Mouse (Mus musculus): ENCODE data around the gene Gpx1. TPM values are rescaled to one million over a fixed set of nuclear protein-coding genes. Genes with fewer than 3 reads are reported as not detected.

Gene Gpx1
- polyA plus RNA-seq, 1 experiment from 2014 or later = 474 TPM

GRCm38 (mm10) chr9:108381382-108381781 is 42.7 kb downstream of the Gpx1 start:
- Histone ChIP-seq H3K36me3 (peaks cover 96% of the 10 kb centered on the region), H3K9ac (replicated peaks) (no peak overlapping the region), H3K4me3 (replicated peaks) (no peak overlapping the region), H3K27me3 (no peaks in the 10 kb centered on the region), H3K4me2 (replicated peaks) (no peak overlapping the region), H3K9me3 (no peaks in the 10 kb centered on the region), H3K4me1 (replicated peaks) (no peaks in the 10 kb centered on the region), H3K27ac (no peak overlapping the region)
- 96% methylated on average over 9 of the region's 9 CpGs for WGBS
- no peak for ATAC-seq

- WGBS = 89% methylated on average over 7 of the region's 7 CpGs
- no peak for ATAC-seq
- H3K9me3 ChIP-seq = no peaks in the 10 kb centered on the region
- no peak overlapping the region for H3K4me2 ChIP-seq (replicated peaks)
- H3K27me3 ChIP-seq = no peaks in the 10 kb centered on the region
- H3K9ac ChIP-seq (replicated peaks) = no peak overlapping the region
- H3K4me1 ChIP-seq (replicated peaks) = no peaks in the 10 kb centered on the region
- no peak overlapping the region for H3K4me3 ChIP-seq (replicated peaks)
- no peak overlapping the region for H3K27ac ChIP-seq
- peaks cover 95% of the 10 kb centered on the region for H3K36me3 ChIP-seq
These were observed 46.3 kb downstream of the Gpx1 start for GRCm38 (mm10) chr9:108385006-108385405.

- Histone ChIP-seq H3K27me3 (no peaks in the 10 kb centered on the region), H3K36me3 (peaks cover 92% of the 10 kb centered on the region), H3K4me1 (replicated peaks) (no peaks in the 10 kb centered on the region), H3K9ac (replicated peaks) (no peak overlapping the region), H3K4me3 (replicated peaks) (no peak overlapping the region), H3K4me2 (replicated peaks) (no peak overlapping the region), H3K27ac (no peak overlapping the region), H3K9me3 (no peaks in the 10 kb centered on the region)
- ATAC-seq = no peak
- WGBS = 94% methylated on average over 4 of the region's 4 CpGs
These were observed 48.1 kb downstream of the Gpx1 start for GRCm38 (mm10) chr9:108386816-108387215.

GRCm38 (mm10) chr9:108388601-108389000 is 49.9 kb downstream of the Gpx1 start:
- Histone ChIP-seq H3K4me1 (replicated peaks) (no peaks in the 10 kb centered on the region), H3K4me3 (replicated peaks) (no peak overlapping the region), H3K27me3 (no peaks in the 10 kb centered on the region), H3K27ac (no peak overlapping the region), H3K36me3 (peaks cover 92% of the 10 kb centered on the region), H3K4me2 (replicated peaks) (no peak overlapping the region), H3K9me3 (no peaks in the 10 kb centered on the region), H3K9ac (replicated peaks) (no peak overlapping the region)
- ATAC-seq = no peak
- WGBS = 91% methylated on average over 10 of the region's 10 CpGs

GRCm38 (mm10) chr9:108389220-108389619 is 50.5 kb downstream of the Gpx1 start:
- ATAC-seq = no peak
- H3K27ac ChIP-seq = no peak overlapping the region
- no peaks in the 10 kb centered on the region for H3K9me3 ChIP-seq
- no peak overlapping the region for H3K4me3 ChIP-seq (replicated peaks)
- H3K36me3 ChIP-seq = peaks cover 92% of the 10 kb centered on the region
- no peak overlapping the region for H3K4me2 ChIP-seq (replicated peaks)
- no peak overlapping the region for H3K9ac ChIP-seq (replicated peaks)
- no peaks in the 10 kb centered on the region for H3K4me1 ChIP-seq (replicated peaks)
- H3K27me3 ChIP-seq = no peaks in the 10 kb centered on the region
- WGBS = 92% methylated on average over 6 of the region's 6 CpGs

Other genes starting within 250 kb of the Gpx1 start
- 56.3 and 62.5 TPM in 2 replicates for gene Apeh, start 244.3 kb upstream of the Gpx1 start, polyA plus RNA-seq (2015; fragmentation: Nextera tagmentation; extraction: Ambion mirVana)
- 7.1 and 8.0 TPM in 2 replicates for gene Bsn, start 148.5 kb upstream of the Gpx1 start, polyA plus RNA-seq (2015; fragmentation: Nextera tagmentation; extraction: Ambion mirVana)
- 50.5 and 57.8 TPM in 2 replicates for gene Dag1, start 74.9 kb upstream of the Gpx1 start, polyA plus RNA-seq (2015; fragmentation: Nextera tagmentation; extraction: Ambion mirVana)
- gene Nicn1, start 48.5 kb upstream of the Gpx1 start, polyA plus RNA-seq (2015; fragmentation: Nextera tagmentation; extraction: Ambion mirVana) = 118 TPM in 2 replicates
- gene Amt, start 42.0 kb upstream of the Gpx1 start, polyA plus RNA-seq (2015; fragmentation: Nextera tagmentation; extraction: Ambion mirVana) = 33.6 and 35.5 TPM in 2 replicates
- 288 and 306 TPM in 2 replicates for gene Rhoa, start 32.8 kb upstream of the Gpx1 start, polyA plus RNA-seq (2015; fragmentation: Nextera tagmentation; extraction: Ambion mirVana)
- gene Tcta, start 32.7 kb upstream of the Gpx1 start, polyA plus RNA-seq (2015; fragmentation: Nextera tagmentation; extraction: Ambion mirVana) = 52.6 and 57.5 TPM in 2 replicates
- 143 and 146 TPM in 2 replicates for gene Usp4, start 8.9 kb downstream of the Gpx1 start, polyA plus RNA-seq (2015; fragmentation: Nextera tagmentation; extraction: Ambion mirVana)
- gene 1700102P08Rik, start 53.9 kb downstream of the Gpx1 start, polyA plus RNA-seq (2015; fragmentation: Nextera tagmentation; extraction: Ambion mirVana) = 2.1 and 2.2 TPM in 2 replicates
- gene Ccdc36, start 89.6 kb downstream of the Gpx1 start, polyA plus RNA-seq (2015; fragmentation: Nextera tagmentation; extraction: Ambion mirVana) = 1.3 and 1.7 TPM in 2 replicates
- not detected in 2 replicates for gene BC048562, start 97.6 kb downstream of the Gpx1 start, polyA plus RNA-seq (2015; fragmentation: Nextera tagmentation; extraction: Ambion mirVana)
- gene Ccdc71, start 121.6 kb downstream of the Gpx1 start, polyA plus RNA-seq (2015; fragmentation: Nextera tagmentation; extraction: Ambion mirVana) = 59.7 and 63.5 TPM in 2 replicates
- 75.7 and 84.8 TPM in 2 replicates for gene Klhdc8b, start 122.7 kb downstream of the Gpx1 start, polyA plus RNA-seq (2015; fragmentation: Nextera tagmentation; extraction: Ambion mirVana)
- gene Lamb2, start 140.8 kb downstream of the Gpx1 start, polyA plus RNA-seq (2015; fragmentation: Nextera tagmentation; extraction: Ambion mirVana) = 20.0 and 24.1 TPM in 2 replicates
- 75.9 and 91.9 TPM in 2 replicates for gene Usp19, start 151.7 kb downstream of the Gpx1 start, polyA plus RNA-seq (2015; fragmentation: Nextera tagmentation; extraction: Ambion mirVana)
- gene Qars, start 168.8 kb downstream of the Gpx1 start, polyA plus RNA-seq (2015; fragmentation: Nextera tagmentation; extraction: Ambion mirVana) = 70.2 and 70.5 TPM in 2 replicates
- 141 and 146 TPM in 2 replicates for gene Qrich1, start 177.9 kb downstream of the Gpx1 start, polyA plus RNA-seq (2015; fragmentation: Nextera tagmentation; extraction: Ambion mirVana)
- 108 and 115 TPM in 2 replicates for gene Impdh2, start 221.4 kb downstream of the Gpx1 start, polyA plus RNA-seq (2015; fragmentation: Nextera tagmentation; extraction: Ambion mirVana)
- gene Ndufaf3, start 228.5 kb downstream of the Gpx1 start, polyA plus RNA-seq (2015; fragmentation: Nextera tagmentation; extraction: Ambion mirVana) = 73.7 and 79.2 TPM in 2 replicates
- gene Dalrd3, start 231.0 kb downstream of the Gpx1 start, polyA plus RNA-seq (2015; fragmentation: Nextera tagmentation; extraction: Ambion mirVana) = 321 and 345 TPM in 2 replicates
- gene Wdr6, start 239.8 kb downstream of the Gpx1 start, polyA plus RNA-seq (2015; fragmentation: Nextera tagmentation; extraction: Ambion mirVana) = 364 and 380 TPM in 2 replicates

Measured in midbrain, embryonic 13.5 days (tissue).